Mouse (Mus musculus): ENCODE measurements around the gene Gm20422.

Gene Gm20422

GRCm38 (mm10) chr8:69794096-69794495 lies 19.4 kb upstream of the Gm20422 start:
- no peak for DNase-seq (ENCODE audit: extremely low spot score, low spot score)

GRCm38 (mm10) chr8:69793666-69794065 lies 19.0 kb upstream of the Gm20422 start:
- no peak for DNase-seq (ENCODE audit: extremely low spot score, low spot score)

GRCm38 (mm10) chr8:69791415-69792068 lies 16.9 kb upstream of the Gm20422 start:
- DNase-seq (ENCODE audit: extremely low spot score, low spot score), result peak; percentile 59

- peak; percentile 92 for DNase-seq (ENCODE audit: extremely low spot score, low spot score)
These were observed 16.2 kb upstream of the Gm20422 start, which contains the start of the genes Atp13a1 and Zfp866 for GRCm38 (mm10) chr8:69790773-69791367. Gene Atp13a1, plus strand, starts transcription at chr8:69791163. Gene Zfp866, minus strand, starts transcription at chr8:69791178.

- no peak for DNase-seq (ENCODE audit: extremely low spot score, low spot score)
These were observed 15.7 kb upstream of the Gm20422 start for GRCm38 (mm10) chr8:69790364-69790763.

GRCm38 (mm10) chr8:69789731-69790130 lies 15.0 kb upstream of the Gm20422 start:
- no peak for DNase-seq (ENCODE audit: extremely low spot score, low spot score)

- DNase-seq (ENCODE audit: extremely low spot score, low spot score), result no peak
These were observed 14.4 kb upstream of the Gm20422 start for GRCm38 (mm10) chr8:69789105-69789504.

GRCm38 (mm10) chr8:69777111-69777510 lies 2.4 kb upstream of the Gm20422 start:
- DNase-seq (ENCODE audit: extremely low spot score, low spot score), result no peak

GRCm38 (mm10) chr8:69775149-69775534 lies 456 bp upstream of the Gm20422 start:
- no peak for DNase-seq (ENCODE audit: extremely low spot score, low spot score)

- no peak for DNase-seq (ENCODE audit: extremely low spot score, low spot score)
These were observed 2.6 kb downstream of the Gm20422 start for GRCm38 (mm10) chr8:69772106-69772505.

- no peak for DNase-seq (ENCODE audit: extremely low spot score, low spot score)
These were observed 3.5 kb downstream of the Gm20422 start for GRCm38 (mm10) chr8:69771221-69771620.

- no peak for DNase-seq (ENCODE audit: extremely low spot score, low spot score)
These were observed 12.8 kb downstream of the Gm20422 start for GRCm38 (mm10) chr8:69761814-69762445.

GRCm38 (mm10) chr8:69758316-69758715 lies 16.4 kb downstream of the Gm20422 start:
- no peak for DNase-seq (ENCODE audit: extremely low spot score, low spot score)

GRCm38 (mm10) chr8:69752437-69752836 lies 22.2 kb downstream of the Gm20422 start:
- no peak for DNase-seq (ENCODE audit: extremely low spot score, low spot score)

- peak; percentile 93 for DNase-seq (ENCODE audit: extremely low spot score, low spot score)
These were observed 24.9 kb downstream of the Gm20422 start, which contains the start of gene Zfp963 for GRCm38 (mm10) chr8:69749544-69750454. Gene Zfp963, minus strand, starts transcription at chr8:69749970.

GRCm38 (mm10) chr8:69741231-69741630 lies 33.5 kb downstream of the Gm20422 start:
- no peak for DNase-seq (ENCODE audit: extremely low spot score, low spot score)

- DNase-seq (ENCODE audit: extremely low spot score, low spot score), result no peak
These were observed 33.9 kb downstream of the Gm20422 start for GRCm38 (mm10) chr8:69740763-69741162.

- no peak for DNase-seq (ENCODE audit: extremely low spot score, low spot score)
These were observed 39.2 kb downstream of the Gm20422 start for GRCm38 (mm10) chr8:69735495-69735894.

GRCm38 (mm10) chr8:69717232-69717580 lies 57.5 kb downstream of the Gm20422 start:
- DNase-seq (ENCODE audit: extremely low spot score, low spot score), result no peak

GRCm38 (mm10) chr8:69716403-69717231 lies 58.1 kb downstream of the Gm20422 start:
- peak; percentile 92 for DNase-seq (ENCODE audit: extremely low spot score, low spot score)

- no peak for DNase-seq (ENCODE audit: extremely low spot score, low spot score)
These were observed 59.3 kb downstream of the Gm20422 start for GRCm38 (mm10) chr8:69715366-69715765.

All from neural tube, embryonic 10.5 days (tissue).